Mouse (Mus musculus) limb, embryonic 14.5 days (tissue): ENCODE data around the gene Ptk7. TPM values are rescaled to one million over a fixed set of nuclear protein-coding genes. Genes with fewer than 3 reads are reported as not detected.

ENCODE experiments used
- ATAC-seq: fragments of 200-750 bp; cut with Nextera tagmentation; 2 replicates; pipeline ENCODE4 v1.8.0; 2017; ENCODE audit warnings: low read depth, moderate number of reproducible peaks, moderate TSS enrichment; ENCODE audit not compliant: low FRiP score
- DNase-seq: peaks from one replicate; pipeline ENCODE4 v3.0.0-alpha.2; 2015; ENCODE audit warnings: low spot score
- H3K27ac ChIP-seq: fragments of 300-500 bp; sonication (generic); replicated peaks from 2 replicates; pipeline ENCODE4 v1.5.1; 2014; ENCODE audit warnings: low read depth, mild to moderate bottlenecking, low read length, moderate library complexity, mixed read lengths
- H3K27me3 ChIP-seq: fragments of 300-500 bp; sonication (generic); 2 replicates; pipeline ENCODE4 v1.6.1; 2014; ENCODE audit warnings: low read length, mixed read lengths; ENCODE audit not compliant: control insufficient read depth, insufficient read depth
- H3K36me3 ChIP-seq: fragments of 300-500 bp; sonication (generic); 2 replicates; pipeline ENCODE4 v1.6.1; 2014; ENCODE audit warnings: mild to moderate bottlenecking, low read length, moderate library complexity, mixed read lengths; ENCODE audit not compliant: control insufficient read depth, insufficient read depth
- H3K4me1 ChIP-seq: fragments of 300-500 bp; sonication (generic); 2 replicates; pipeline ENCODE4 v1.6.1; 2014; ENCODE audit warnings: antibody characterized with exemption, low read length, mixed read lengths; ENCODE audit not compliant: control insufficient read depth, insufficient read depth
- H3K4me2 ChIP-seq: fragments of 300-500 bp; sonication (generic); replicated peaks from 2 replicates; pipeline ENCODE4 v1.6.1; 2014; ENCODE audit warnings: low read depth, mild to moderate bottlenecking, low read length, moderate library complexity; ENCODE audit not compliant: severe bottlenecking
- H3K4me3 ChIP-seq: fragments of 300-500 bp; sonication (generic); replicated peaks from 2 replicates; pipeline ENCODE4 v1.5.1; 2014; ENCODE audit warnings: low read length
- H3K9ac ChIP-seq: fragments of 300-500 bp; sonication (generic); 2 replicates; pipeline ENCODE4 v1.6.1; 2014; ENCODE audit warnings: mild to moderate bottlenecking, low read depth, low read length, moderate library complexity; ENCODE audit not compliant: severe bottlenecking
- H3K9me3 ChIP-seq: fragments of 300-500 bp; sonication (generic); 2 replicates; pipeline ENCODE4 v1.6.1; 2016; ENCODE audit warnings: low read length; ENCODE audit not compliant: control insufficient read depth
- POLR2A ChIP-seq: fragments of 200-500 bp; IDR thresholded peaks from 2 replicates; pipeline ENCODE4 v1.8.0; 2012; ENCODE audit warnings: inconsistent platforms, mild to moderate bottlenecking, moderate library complexity, borderline replicate concordance; ENCODE audit not compliant: insufficient read depth, insufficient read length; ENCODE audit errors: extremely low read depth
- WGBS: fragments of 180-500 bp; shearing (Covaris S2); extraction: QIAGEN DNeasy Blood & Tissue Kit; methylation state at CpG from one replicate; pipeline ENCODE4 v1.1.7; 2014; 5-methylcytosine and 5-hydroxymethylcytosine counted together
- polyA plus RNA-seq, 2 experiments: library from polyadenylated mRNA; depleted of rRNA in 1 of 2; stranded (reverse) in 1 of 2; unstranded in 1 of 2; fragments of >200 nt; fragmentation: Nextera tagmentation in 1 of 2; extraction: Ambion mirVana in 1 of 2; gene quantifications; 2 replicates each; pipeline versions ENCODE4 v1.2.1 to v1.2.3; 2012 to 2014

The Ptk7 gene
- polyA plus RNA-seq, 2 experiments = 73.8 to 89.4 TPM

DNA sequence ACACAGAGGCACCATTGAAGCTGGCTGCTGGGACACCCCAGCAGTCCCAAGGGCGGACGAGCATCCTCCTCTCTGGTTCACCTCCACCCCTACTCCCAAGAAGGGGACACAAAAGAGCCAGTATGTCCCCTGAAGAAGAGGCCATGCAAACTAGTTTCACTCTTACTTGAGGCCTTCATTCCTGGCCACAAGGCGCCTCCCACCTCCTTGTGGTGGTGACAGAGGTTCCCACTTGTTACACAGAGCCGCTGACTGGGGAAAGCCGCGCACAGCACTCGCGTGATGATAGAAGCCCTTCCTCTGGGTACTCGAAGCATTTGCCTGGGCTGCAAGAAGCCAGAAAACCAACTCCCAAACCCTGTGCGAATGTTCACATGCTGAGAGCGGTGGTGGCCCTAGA is 7.0 kb downstream of the Ptk7 start:
- WGBS = 67% methylated on average over 11 of the region's 11 CpGs
- Histone ChIP-seq H3K4me2 (0 out of 2 replicates have a peak overlapping the region, but pooled peaks have one; percentile 1), H3K9ac (no peak overlapping the region)

DNA sequence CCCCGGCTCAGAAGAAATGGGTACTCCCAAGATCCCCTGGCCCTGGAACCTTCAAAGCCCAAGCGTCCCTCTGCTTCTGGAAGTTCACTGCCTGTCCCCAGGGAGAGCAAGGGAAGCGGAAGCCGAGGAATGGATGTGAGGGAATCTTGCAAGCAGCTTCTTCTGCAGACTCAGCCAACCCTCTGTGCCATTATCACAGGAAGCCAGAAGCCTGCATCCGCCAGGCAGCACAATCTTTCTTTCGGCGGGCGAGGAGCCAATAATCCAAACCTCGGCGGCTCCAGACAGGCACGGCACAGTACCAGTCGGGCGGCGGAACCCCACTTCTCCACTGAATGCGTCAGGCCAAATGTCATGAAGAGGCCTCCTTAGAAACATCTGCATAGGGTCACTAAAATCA is 8.0 kb downstream of the Ptk7 start:
- ATAC-seq (no peak), DNase-seq (no peak)
- Histone ChIP-seq H3K4me2 (no peak overlapping the region; the same call in 1 of the 2 replicates), H3K9me3 (no peaks in the 10 kb centered on the region), H3K27me3 (no peaks in the 10 kb centered on the region), H3K4me3 (no peak overlapping the region), H3K27ac (no peak overlapping the region), H3K36me3 (peaks cover 5% of the 10 kb centered on the region; the same call in 1 of the 2 replicates), H3K9ac (no peak overlapping the region), H3K4me1 (peaks cover 97% of the 10 kb centered on the region)
- TF ChIP-seq POLR2A = no peak
- WGBS = 30% methylated on average over 15 of the region's 15 CpGs

More for the DNA sequence above, 7.0 kb downstream of the Ptk7 start:
- ATAC-seq = no peak
- no peak overlapping the region for H3K4me3 ChIP-seq
- H3K27me3 ChIP-seq = no peaks in the 10 kb centered on the region
- peaks cover 97% of the 10 kb centered on the region for H3K4me1 ChIP-seq
- no peak for DNase-seq
- peaks cover 6% of the 10 kb centered on the region; the same call in 1 of the 2 replicates for H3K36me3 ChIP-seq
- no peak for TF ChIP-seq POLR2A
- H3K27ac ChIP-seq = 0 out of 2 replicates have a peak overlapping the region, but pooled peaks have one; percentile 13
- H3K9me3 ChIP-seq = no peaks in the 10 kb centered on the region

DNA sequence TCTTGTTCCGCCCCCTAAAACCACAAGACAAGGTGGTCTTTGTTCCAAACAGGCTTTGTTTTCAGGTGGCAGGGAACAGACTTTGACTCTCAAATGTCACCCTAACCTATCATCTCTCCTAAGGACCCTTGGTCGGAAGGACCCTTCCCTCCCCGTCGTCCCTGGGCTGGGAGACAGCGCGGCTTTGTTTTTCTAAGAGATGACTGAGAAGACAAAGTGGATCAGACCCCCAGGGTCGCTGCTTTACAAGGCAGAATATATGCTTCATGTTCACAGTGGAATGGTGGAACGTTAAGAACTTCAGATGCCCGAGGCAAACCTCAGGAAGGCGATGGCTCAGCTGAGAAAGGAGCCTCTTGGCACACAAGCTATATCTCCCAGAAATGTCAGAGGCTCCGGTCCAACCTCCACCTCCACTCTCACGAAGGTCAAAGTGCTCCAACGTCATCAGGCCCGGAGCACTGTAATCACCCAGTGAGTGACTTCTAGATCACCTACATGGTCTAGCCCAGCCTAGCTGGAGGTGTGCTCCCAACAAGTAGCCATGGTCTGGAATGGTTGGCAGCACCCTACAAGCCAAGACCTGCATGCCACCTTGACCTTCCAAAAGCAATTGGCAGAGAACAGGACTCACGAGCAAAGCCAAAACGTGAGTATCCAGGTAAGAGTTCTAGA is 9.5 kb downstream of the Ptk7 start:
- ATAC-seq = no peak
- H3K4me3 ChIP-seq = peak overlapping the region; percentile 21; the same call in 1 of the 2 replicates
- peaks cover 5% of the 10 kb centered on the region; the same call in 1 of the 2 replicates for H3K36me3 ChIP-seq
- H3K9ac ChIP-seq = peak overlapping the region; percentile 36
- peak overlapping the region; percentile 47 for H3K4me2 ChIP-seq
- H3K9me3 ChIP-seq = no peaks in the 10 kb centered on the region
- TF ChIP-seq POLR2A = no peak
- no peaks in the 10 kb centered on the region for H3K27me3 ChIP-seq
- WGBS = 19% methylated on average over 16 of the region's 16 CpGs
- peaks cover 93% of the 10 kb centered on the region for H3K4me1 ChIP-seq
- peak overlapping the region; percentile 90 for H3K27ac ChIP-seq
- no peak for DNase-seq

DNA sequence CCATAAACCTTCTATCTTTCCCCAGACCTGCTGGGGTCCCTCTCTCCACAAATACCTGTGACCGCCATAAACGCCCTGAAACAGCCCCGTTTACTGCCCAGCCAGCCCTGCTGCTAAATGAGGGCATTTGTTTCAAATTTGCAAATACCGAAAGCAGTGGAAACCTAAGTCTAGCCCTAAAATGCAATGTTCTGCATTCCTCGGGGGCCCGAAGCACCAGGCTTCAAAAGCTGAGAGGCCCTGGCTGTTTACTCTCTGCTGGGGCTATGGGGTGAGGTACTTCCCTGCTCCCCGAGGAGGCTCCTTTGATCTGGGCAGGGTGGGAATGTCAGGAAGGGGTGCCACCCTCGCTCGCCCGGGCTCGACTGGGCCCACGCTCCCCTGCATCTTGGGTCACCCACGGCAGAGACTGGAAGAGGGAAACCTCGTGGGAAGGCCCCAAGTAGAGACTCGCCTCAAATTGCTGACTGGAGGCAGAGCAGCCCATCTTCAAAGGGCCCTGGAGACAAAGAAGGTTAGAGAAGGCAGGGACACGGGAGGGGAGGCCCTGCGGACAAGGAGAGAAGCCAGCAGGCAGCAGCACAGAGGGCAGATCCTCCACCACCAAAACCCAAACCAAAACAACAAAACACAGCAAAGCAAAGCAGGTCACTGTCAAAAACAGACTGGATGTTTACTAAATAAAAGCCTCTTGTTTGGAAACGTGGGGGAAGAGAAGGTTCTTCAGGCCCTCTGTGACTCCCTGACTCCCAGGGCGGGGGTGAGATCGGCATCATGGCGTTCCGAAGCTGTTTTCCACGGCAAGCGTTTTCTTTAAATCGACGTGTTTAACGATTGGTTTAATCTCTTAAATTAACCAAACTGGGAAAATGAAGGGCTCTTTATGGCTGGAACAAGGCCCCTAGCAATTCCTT is 10.3 kb downstream of the Ptk7 start:
- peak; percentile 54 for DNase-seq
- peak; percentile 56 for ATAC-seq

DNA sequence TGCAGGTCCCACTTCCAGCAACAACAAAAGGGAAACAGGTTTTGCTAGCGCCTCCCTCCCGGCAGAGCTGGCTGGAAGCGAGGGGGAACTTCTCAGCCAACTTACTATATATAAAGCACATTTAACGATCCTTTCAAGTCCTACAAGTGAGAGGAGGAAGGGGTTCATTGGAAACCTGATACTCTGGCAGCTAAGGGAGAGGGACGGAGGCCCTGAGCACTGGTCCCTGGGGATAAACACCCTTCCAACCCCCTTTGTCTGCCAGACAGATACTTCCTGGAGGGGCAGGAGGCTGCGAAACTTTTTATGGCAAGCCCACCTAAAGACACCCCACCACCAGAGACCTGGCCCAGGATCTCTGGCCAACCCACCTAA is 10.9 kb downstream of the Ptk7 start:
- WGBS = 2% methylated on average over 6 of the region's 6 CpGs
- Histone ChIP-seq H3K4me1 (peaks cover 92% of the 10 kb centered on the region), H3K27ac (peak overlapping the region; percentile 90), H3K36me3 (peaks cover 5% of the 10 kb centered on the region; the same call in 1 of the 2 replicates), H3K27me3 (no peaks in the 10 kb centered on the region), H3K4me3 (peak overlapping the region; percentile 21; the same call in 1 of the 2 replicates), H3K9ac (peak overlapping the region; percentile 36; the same call in 1 of the 2 replicates), H3K9me3 (no peaks in the 10 kb centered on the region), H3K4me2 (peak overlapping the region; percentile 47)
- peak; percentile 71 for DNase-seq
- peak; percentile 40; the same call in 1 of the 2 replicates for TF ChIP-seq POLR2A
- peak; percentile 67 for ATAC-seq

More for the DNA sequence above, 10.3 kb downstream of the Ptk7 start:
- WGBS = 5% methylated on average over 27 of the region's 27 CpGs
- Histone ChIP-seq H3K4me1 (peaks cover 92% of the 10 kb centered on the region), H3K36me3 (peaks cover 5% of the 10 kb centered on the region; the same call in 1 of the 2 replicates), H3K9ac (peak overlapping the region; percentile 36), H3K4me3 (peak overlapping the region; percentile 21; the same call in 1 of the 2 replicates), H3K4me2 (peak overlapping the region; percentile 47), H3K27ac (peak overlapping the region; percentile 90), H3K9me3 (no peaks in the 10 kb centered on the region), H3K27me3 (no peaks in the 10 kb centered on the region)
- TF ChIP-seq POLR2A = no peak
